Mouse (Mus musculus) myocyte (in vitro differentiated cells): ENCODE data around the gene Sirpa. TPM values are rescaled to one million over a fixed set of nuclear protein-coding genes. Genes with fewer than 3 reads are reported as not detected.

Experiments used
- H3K27me3 ChIP-seq: one replicate; pipeline ENCODE4 v1.6.1; 2011; ENCODE audit not compliant: control insufficient read depth, insufficient read depth, insufficient read length
- H3K36me3 ChIP-seq: one replicate; pipeline ENCODE4 v1.6.1; 2011; ENCODE audit not compliant: control insufficient read depth, insufficient read depth
- H3K4me2 ChIP-seq: one replicate; pipeline ENCODE4 v1.6.1; 2011; ENCODE audit warnings: low read depth, control low read depth
- H3K4me3 ChIP-seq: one replicate; pipeline ENCODE4 v1.5.1; 2011; ENCODE audit warnings: mild to moderate bottlenecking, control low read depth, moderate library complexity
- H3K79me2 ChIP-seq: one replicate; pipeline ENCODE4 v1.6.1; 2011; ENCODE audit not compliant: control insufficient read depth, insufficient read depth
- H3ac ChIP-seq: one replicate; pipeline ENCODE4 v1.6.1; 2011; ENCODE audit not compliant: control insufficient read depth, insufficient read length
- CEBPB ChIP-seq: IDR thresholded peaks from 2 replicates; pipeline ENCODE4 v1.6.1; 2011; ENCODE audit warnings: mild to moderate bottlenecking, moderate library complexity; ENCODE audit not compliant: poor library complexity, insufficient read depth, severe bottlenecking
- E2F4 ChIP-seq: IDR thresholded peaks from one replicate; pipeline ENCODE4 v1.6.1; 2011; ENCODE audit warnings: mild to moderate bottlenecking, control low read depth, moderate library complexity; ENCODE audit not compliant: insufficient read depth
- MAX ChIP-seq: IDR thresholded peaks from one replicate; pipeline ENCODE4 v1.6.1; 2011; ENCODE audit warnings: low read depth, mild to moderate bottlenecking, control low read depth
- MYOD1 ChIP-seq, 3 experiments: IDR thresholded peaks; one replicate each; pipeline ENCODE4 v1.6.1; 2011; ENCODE audit warnings: control low read depth in 2 of 3, low read depth in 2 of 3, mild to moderate bottlenecking in 2 of 3, moderate library complexity in 1 of 3; ENCODE audit not compliant: insufficient read length in 2 of 3, control insufficient read depth in 1 of 3
- MYOG ChIP-seq, 3 experiments: IDR thresholded peaks; one replicate each; pipeline ENCODE4 v1.6.1; 2011; ENCODE audit warnings: control low read depth in 2 of 3, low read depth in 2 of 3, mild to moderate bottlenecking in 2 of 3; ENCODE audit not compliant: insufficient read length in 2 of 3, control insufficient read depth in 1 of 3, insufficient read depth in 1 of 3
- POLR2A ChIP-seq: IDR thresholded peaks from one replicate; pipeline ENCODE4 v1.6.1; 2011; ENCODE audit warnings: low read depth, mild to moderate bottlenecking, control low read depth, moderate library complexity; ENCODE audit not compliant: insufficient read length
- POLR2AphosphoS2 ChIP-seq: IDR thresholded peaks from one replicate; pipeline ENCODE4 v1.6.1; 2011; ENCODE audit warnings: low read depth, control low read depth; ENCODE audit not compliant: insufficient read length
- REST ChIP-seq: IDR thresholded peaks from one replicate; pipeline ENCODE4 v1.6.1; 2011; ENCODE audit warnings: mild to moderate bottlenecking, control low read depth, moderate library complexity; ENCODE audit not compliant: insufficient read depth, insufficient read length
- SRF ChIP-seq: IDR thresholded peaks from one replicate; pipeline ENCODE4 v1.6.1; 2011; ENCODE audit warnings: low read depth; ENCODE audit not compliant: control insufficient read depth, insufficient read length
- TCF12 ChIP-seq: IDR thresholded peaks from one replicate; pipeline ENCODE4 v1.6.1; 2011; ENCODE audit warnings: mild to moderate bottlenecking, control low read depth; ENCODE audit not compliant: poor library complexity, insufficient read depth, severe bottlenecking
- TCF3 ChIP-seq: IDR thresholded peaks from one replicate; pipeline ENCODE4 v1.6.1; 2011; ENCODE audit warnings: low read depth, control low read depth; ENCODE audit not compliant: insufficient read length
- USF1 ChIP-seq: IDR thresholded peaks from one replicate; pipeline ENCODE4 v1.6.1; 2011; ENCODE audit warnings: low read depth, mild to moderate bottlenecking, control low read depth, moderate library complexity
- polyA plus RNA-seq: library from polyadenylated mRNA; unstranded; fragments of >200 nt; fragmentation: generic; extraction: Trizol; gene quantifications from one replicate; pipeline ENCODE4 v1.2.1, GENCODE M21; 2012; ENCODE audit warnings: missing spikeins

Gene Sirpa
- polyA plus RNA-seq, 1 experiment = 0.53 TPM

- Histone ChIP-seq H3ac (no peak overlapping the region), H3K4me3 (no peak overlapping the region), H3K36me3 (no peaks in the 10 kb centered on the region), H3K27me3 (no peaks in the 10 kb centered on the region), H3K79me2 (no peaks in the 10 kb centered on the region), H3K4me2 (no peak overlapping the region)
- TF ChIP-seq USF1 = no peak
- TF ChIP-seq SRF = no peak
- no peak for TF ChIP-seq MYOG (IDR thresholded peaks at IDR 0.05; ENCODE audit: control insufficient read depth in 1 of 3, insufficient read depth in 1 of 3, insufficient read length in 2 of 3, low read depth in 2 of 3)
- TF ChIP-seq POLR2AphosphoS2 = no peak
- TF ChIP-seq REST = no peak
- TF ChIP-seq POLR2A = no peak
- TF ChIP-seq CEBPB = no peak
- TF ChIP-seq MYOD1 (IDR thresholded peaks at IDR 0.05; ENCODE audit: control insufficient read depth in 1 of 3, insufficient read length in 2 of 3, low read depth in 2 of 3) = no peak
- no peak for TF ChIP-seq TCF12
- TF ChIP-seq MAX = no peak
- no peak for TF ChIP-seq E2F4
- no peak for TF ChIP-seq TCF3
Observed at GRCm38 (mm10) chr2:129632324-129632723, 39.7 kb downstream of the Sirpa start.

DNA sequence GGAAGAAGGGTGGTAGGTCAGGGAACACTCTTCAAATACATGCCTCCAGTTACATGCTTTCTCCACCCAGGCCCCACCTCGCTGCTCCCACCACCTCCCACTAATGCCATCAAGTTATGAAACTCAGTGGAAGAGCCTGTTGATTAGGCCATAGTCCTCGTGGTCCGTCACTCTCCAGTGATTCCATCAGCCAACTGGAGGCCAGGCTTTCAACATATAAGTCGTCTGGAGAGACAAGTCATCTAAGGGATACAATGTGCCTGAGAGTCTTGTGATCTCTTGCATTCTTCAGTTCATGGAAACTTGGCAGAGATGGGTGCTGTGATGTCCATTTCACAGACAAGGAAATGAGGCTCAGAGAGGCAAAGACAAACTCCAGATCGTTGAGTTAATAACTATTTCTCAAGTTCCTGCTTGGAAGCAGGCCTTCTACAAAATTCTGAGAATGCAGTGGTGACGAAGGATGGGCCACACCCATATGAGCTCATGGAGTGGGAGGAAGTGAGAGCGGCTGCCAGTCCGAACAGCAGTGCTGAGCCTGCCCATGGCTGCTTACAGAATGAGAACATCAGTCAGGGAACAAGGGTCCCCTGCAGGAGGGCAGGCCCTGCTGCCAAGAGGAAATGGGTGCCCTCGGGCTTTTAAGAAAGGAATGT is 40.6 kb downstream of the Sirpa start:
- Histone ChIP-seq H3K4me2 (peak overlapping the region; percentile 26), H3K79me2 (no peaks in the 10 kb centered on the region), H3ac (no peak overlapping the region), H3K36me3 (no peaks in the 10 kb centered on the region), H3K4me3 (no peak overlapping the region), H3K27me3 (no peaks in the 10 kb centered on the region)
- TF ChIP-seq TCF12 = no peak
- TF ChIP-seq TCF3 = no peak
- TF ChIP-seq MAX = no peak
- TF ChIP-seq REST = no peak
- peak; percentile 23 for TF ChIP-seq POLR2A

DNA sequence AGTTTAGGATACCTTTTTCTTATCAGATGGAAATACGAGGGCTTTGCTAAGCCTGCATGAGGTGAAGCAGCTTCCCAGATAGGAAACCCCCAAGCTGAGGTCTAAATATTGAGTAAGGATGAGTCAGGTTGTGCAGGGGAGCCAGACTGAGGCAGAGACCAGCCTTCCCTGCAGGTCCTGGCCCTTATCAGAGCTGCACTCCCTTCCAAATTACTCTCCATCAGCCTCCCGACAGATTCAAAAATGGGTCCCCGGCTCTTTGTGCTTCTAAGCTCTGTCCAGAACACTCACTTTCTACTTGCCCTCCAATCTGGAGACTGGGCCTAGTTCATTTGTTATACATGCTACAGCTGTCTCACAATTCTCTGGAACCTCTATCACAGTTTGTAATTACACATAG is 41.3 kb downstream of the Sirpa start:
- Histone ChIP-seq H3K36me3 (no peaks in the 10 kb centered on the region), H3ac (no peak overlapping the region), H3K27me3 (no peaks in the 10 kb centered on the region), H3K79me2 (no peaks in the 10 kb centered on the region), H3K4me3 (no peak overlapping the region), H3K4me2 (peak overlapping the region; percentile 26)
- TF ChIP-seq REST = no peak
- no peak for TF ChIP-seq E2F4
- TF ChIP-seq POLR2AphosphoS2 = no peak
- no peak for TF ChIP-seq CEBPB
- TF ChIP-seq MYOD1 (IDR thresholded peaks at IDR 0.05; ENCODE audit: control insufficient read depth in 1 of 3, insufficient read length in 2 of 3, low read depth in 2 of 3) = no peak

DNA sequence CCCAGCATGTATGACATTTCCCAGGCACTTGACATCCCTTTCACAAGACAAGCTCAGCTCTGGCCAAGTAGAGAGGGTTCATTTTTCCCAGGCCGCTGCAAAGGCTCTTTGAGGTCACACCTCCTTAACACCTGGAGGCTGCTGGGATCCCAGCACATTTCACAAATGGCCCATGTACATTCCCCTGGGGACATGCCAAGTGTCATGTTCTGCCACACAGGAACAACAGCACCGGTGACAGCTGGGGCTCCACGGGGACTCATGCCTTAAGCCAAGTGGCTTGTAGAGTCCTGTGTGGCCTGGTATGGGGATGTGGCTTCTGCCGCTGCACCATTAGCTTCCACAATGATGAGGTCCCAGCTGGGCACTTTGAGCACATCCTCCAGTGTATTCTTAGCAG is 60.0 kb downstream of the Sirpa start:
- Histone ChIP-seq H3K27me3 (peaks cover 4% of the 10 kb centered on the region), H3K79me2 (no peaks in the 10 kb centered on the region), H3ac (no peak overlapping the region), H3K4me2 (no peak overlapping the region), H3K4me3 (no peak overlapping the region), H3K36me3 (no peaks in the 10 kb centered on the region)
- no peak for TF ChIP-seq REST
- TF ChIP-seq MYOD1 (IDR thresholded peaks at IDR 0.05; ENCODE audit: control insufficient read depth in 1 of 3, insufficient read length in 2 of 3, low read depth in 2 of 3) = no peak
- TF ChIP-seq POLR2A = no peak
- no peak for TF ChIP-seq TCF3
- TF ChIP-seq E2F4 = no peak
- no peak for TF ChIP-seq MAX
- TF ChIP-seq SRF = no peak
- TF ChIP-seq TCF12 = no peak
- TF ChIP-seq CEBPB = no peak
- no peak for TF ChIP-seq POLR2AphosphoS2
- TF ChIP-seq MYOG (IDR thresholded peaks at IDR 0.05; ENCODE audit: control insufficient read depth in 1 of 3, insufficient read depth in 1 of 3, insufficient read length in 2 of 3, low read depth in 2 of 3) = no peak
- TF ChIP-seq USF1 = no peak

DNA sequence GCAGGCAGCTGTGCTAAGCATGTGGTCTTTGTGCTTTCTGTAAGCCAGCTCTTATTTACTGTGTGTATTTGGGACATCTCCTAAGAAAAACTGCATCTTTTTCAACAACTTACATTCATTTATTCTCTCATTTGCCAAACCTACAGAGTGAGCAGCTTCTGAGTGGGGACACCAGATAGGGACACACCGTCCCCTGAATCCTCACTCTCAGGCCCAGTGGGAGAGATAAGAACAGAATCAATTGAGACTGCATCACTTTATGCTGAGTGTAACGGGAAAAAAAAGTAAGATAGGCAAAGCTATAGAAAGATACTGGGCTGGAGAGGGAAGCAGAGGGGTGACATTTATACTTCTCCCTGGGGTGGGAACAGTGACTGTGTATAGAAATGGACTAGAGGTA is 61.0 kb downstream of the Sirpa start:
- no peak overlapping the region for H3ac ChIP-seq
- TF ChIP-seq TCF3 = no peak
- no peak for TF ChIP-seq POLR2A
- no peak for TF ChIP-seq E2F4
- no peak for TF ChIP-seq POLR2AphosphoS2
- TF ChIP-seq REST = no peak
- no peak for TF ChIP-seq MAX
- no peak for TF ChIP-seq MYOD1 (IDR thresholded peaks at IDR 0.05; ENCODE audit: control insufficient read depth in 1 of 3, insufficient read length in 2 of 3, low read depth in 2 of 3)
- no peak for TF ChIP-seq TCF12
- no peak for TF ChIP-seq MYOG (IDR thresholded peaks at IDR 0.05; ENCODE audit: control insufficient read depth in 1 of 3, insufficient read depth in 1 of 3, insufficient read length in 2 of 3, low read depth in 2 of 3)
- TF ChIP-seq USF1 = no peak
- no peak for TF ChIP-seq SRF
- no peaks in the 10 kb centered on the region for H3K79me2 ChIP-seq
- H3K4me3 ChIP-seq = no peak overlapping the region
- H3K36me3 ChIP-seq = no peaks in the 10 kb centered on the region
- H3K4me2 ChIP-seq = no peak overlapping the region
- peaks cover 4% of the 10 kb centered on the region for H3K27me3 ChIP-seq
